Mouse (Mus musculus): ENCODE measurements around the gene Eif3k. TPM values are rescaled to one million over a fixed set of nuclear protein-coding genes. Genes with fewer than 3 reads are reported as not detected.

Gene Eif3k
- polyA plus RNA-seq, 1 experiment = 335 TPM

DNA sequence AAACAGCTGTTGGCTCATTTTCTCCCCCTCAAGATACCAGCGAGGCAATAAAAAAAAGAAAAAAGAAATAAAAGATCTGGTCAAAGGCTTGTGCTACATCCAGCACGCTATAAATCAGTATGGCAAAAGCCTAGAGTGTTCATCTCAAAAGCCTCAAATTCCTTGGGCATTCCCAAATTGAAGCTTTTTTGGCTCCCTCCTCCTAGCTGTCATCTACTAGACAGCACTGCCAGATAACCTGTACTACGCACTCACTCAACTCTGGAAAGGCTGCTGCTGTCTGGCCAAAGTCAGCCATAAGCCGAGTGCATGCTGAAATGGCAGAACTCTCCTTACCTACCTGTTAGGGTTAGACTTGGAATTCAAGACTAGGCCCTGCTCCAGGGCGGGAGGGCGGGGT lies 24.4 kb downstream of the Eif3k start:
- no peak for TF ChIP-seq MYOD1 (IDR thresholded peaks at IDR 0.05; ENCODE audit: control insufficient read depth in 1 of 3, insufficient read length in 2 of 3, low read depth in 2 of 3)
- no peak for TF ChIP-seq TCF3 (IDR thresholded peaks at IDR 0.05; ENCODE audit: insufficient read length, low read depth)
- TF ChIP-seq SRF (IDR thresholded peaks at IDR 0.05; ENCODE audit: control insufficient read depth, insufficient read length, low read depth) = no peak
- no peak for TF ChIP-seq POLR2AphosphoS2 (IDR thresholded peaks at IDR 0.05; ENCODE audit: insufficient read length, low read depth)
- TF ChIP-seq E2F4 (IDR thresholded peaks at IDR 0.05; ENCODE audit: insufficient read depth) = no peak
- no peak for TF ChIP-seq MYOG (IDR thresholded peaks at IDR 0.05; ENCODE audit: control insufficient read depth in 1 of 3, insufficient read depth in 1 of 3, insufficient read length in 2 of 3, low read depth in 2 of 3)
- no peak for TF ChIP-seq USF1 (IDR thresholded peaks at IDR 0.05; ENCODE audit: low read depth)
- no peak for TF ChIP-seq REST (IDR thresholded peaks at IDR 0.05; ENCODE audit: insufficient read depth, insufficient read length)
- TF ChIP-seq MAX (IDR thresholded peaks at IDR 0.05; ENCODE audit: low read depth) = no peak
- TF ChIP-seq TCF12 (IDR thresholded peaks at IDR 0.05; ENCODE audit: insufficient read depth, poor library complexity, severe bottlenecking) = no peak
- TF ChIP-seq CEBPB (IDR thresholded peaks at IDR 0.05; ENCODE audit: insufficient read depth, poor library complexity, severe bottlenecking) = no peak
- TF ChIP-seq POLR2A (IDR thresholded peaks at IDR 0.05; ENCODE audit: insufficient read length, low read depth) = no peak
- H3K4me2 ChIP-seq (ENCODE audit: low read depth) = peak overlapping the region; percentile 83
- peaks cover 86% of the 10 kb centered on the region for H3K79me2 ChIP-seq (ENCODE audit: control insufficient read depth, insufficient read depth)
- H3K36me3 ChIP-seq (ENCODE audit: control insufficient read depth, insufficient read depth) = no peaks in the 10 kb centered on the region
- no peak overlapping the region for H3ac ChIP-seq (ENCODE audit: control insufficient read depth, insufficient read length)
- peak overlapping the region; percentile 56 for H3K4me3 ChIP-seq
- no peaks in the 10 kb centered on the region for H3K27me3 ChIP-seq (ENCODE audit: control insufficient read depth, insufficient read depth, insufficient read length)

DNA sequence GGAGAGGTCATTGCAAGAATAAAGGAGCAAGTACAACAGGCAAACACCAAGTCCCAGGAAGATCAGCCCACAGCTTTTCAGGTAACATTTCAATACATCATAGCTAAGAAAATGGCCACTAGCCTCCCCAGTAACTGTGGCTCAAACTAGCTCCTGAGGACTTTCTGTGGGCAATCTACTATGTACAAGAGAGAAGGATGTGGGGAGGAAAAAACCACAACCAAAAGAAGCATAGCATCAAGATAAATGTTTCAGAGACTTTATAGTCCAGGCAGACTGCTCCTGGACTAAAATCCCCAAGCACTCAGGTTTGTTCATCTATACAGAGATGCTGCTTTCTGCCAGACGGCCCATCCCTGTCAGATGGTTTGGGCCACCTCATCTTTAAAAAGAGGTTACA lies 25.4 kb downstream of the Eif3k start:
- Histone ChIP-seq H3ac (ENCODE audit: control insufficient read depth, insufficient read length) (no peak overlapping the region), H3K27me3 (ENCODE audit: control insufficient read depth, insufficient read depth, insufficient read length) (no peaks in the 10 kb centered on the region), H3K4me2 (ENCODE audit: low read depth) (peak overlapping the region; percentile 83), H3K4me3 (no peak overlapping the region), H3K36me3 (ENCODE audit: control insufficient read depth, insufficient read depth) (no peaks in the 10 kb centered on the region), H3K79me2 (ENCODE audit: control insufficient read depth, insufficient read depth) (peaks cover 88% of the 10 kb centered on the region)
- no peak for TF ChIP-seq POLR2AphosphoS2 (IDR thresholded peaks at IDR 0.05; ENCODE audit: insufficient read length, low read depth)

DNA sequence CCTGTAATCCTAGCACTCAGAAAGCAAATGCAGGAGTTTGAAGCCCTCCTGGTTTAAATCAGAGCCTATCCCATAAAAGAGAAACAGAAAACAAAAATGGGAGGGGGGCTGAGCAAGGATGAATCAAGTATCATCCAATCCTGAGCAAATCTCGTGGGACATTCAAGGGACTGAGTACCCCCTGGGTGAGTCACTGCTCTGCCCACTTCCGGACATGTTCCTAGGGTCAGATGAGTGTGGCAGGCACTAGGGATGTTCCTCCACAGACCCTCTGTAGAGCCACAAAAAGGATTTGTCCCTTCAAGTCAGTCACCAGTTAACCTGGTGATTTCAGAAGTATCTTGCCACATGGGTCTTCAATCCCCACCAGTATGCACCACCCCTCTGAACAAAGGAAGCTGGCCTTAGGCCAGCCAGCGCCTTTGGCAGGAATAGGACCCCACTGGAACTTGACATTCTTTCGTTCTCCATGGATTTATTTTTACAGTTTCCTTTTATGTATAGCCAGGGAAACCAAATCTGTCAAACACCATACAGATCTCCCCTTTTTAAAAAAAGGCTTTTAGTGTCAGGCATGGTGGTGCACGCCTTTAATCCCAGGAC lies 26.3 kb downstream of the Eif3k start:
- no peak overlapping the region for H3ac ChIP-seq (ENCODE audit: control insufficient read depth, insufficient read length)
- peak overlapping the region; percentile 83 for H3K4me2 ChIP-seq (ENCODE audit: low read depth)
- H3K27me3 ChIP-seq (ENCODE audit: control insufficient read depth, insufficient read depth, insufficient read length) = no peaks in the 10 kb centered on the region
- peaks cover 88% of the 10 kb centered on the region for H3K79me2 ChIP-seq (ENCODE audit: control insufficient read depth, insufficient read depth)
- TF ChIP-seq POLR2A (IDR thresholded peaks at IDR 0.05; ENCODE audit: insufficient read length, low read depth) (no peak), POLR2AphosphoS2 (IDR thresholded peaks at IDR 0.05; ENCODE audit: insufficient read length, low read depth) (no peak), CEBPB (IDR thresholded peaks at IDR 0.05; ENCODE audit: insufficient read depth, poor library complexity, severe bottlenecking) (no peak), SRF (IDR thresholded peaks at IDR 0.05; ENCODE audit: control insufficient read depth, insufficient read length, low read depth) (no peak), USF1 (IDR thresholded peaks at IDR 0.05; ENCODE audit: low read depth) (no peak), MYOG (IDR thresholded peaks at IDR 0.05; ENCODE audit: control insufficient read depth in 1 of 3, insufficient read depth in 1 of 3, insufficient read length in 2 of 3, low read depth in 2 of 3) (no peak), MAX (IDR thresholded peaks at IDR 0.05; ENCODE audit: low read depth) (no peak), REST (IDR thresholded peaks at IDR 0.05; ENCODE audit: insufficient read depth, insufficient read length) (no peak), MYOD1 (IDR thresholded peaks at IDR 0.05; ENCODE audit: control insufficient read depth in 1 of 3, insufficient read length in 2 of 3, low read depth in 2 of 3) (no peak)
- peaks cover under 1% of the 10 kb centered on the region for H3K36me3 ChIP-seq (ENCODE audit: control insufficient read depth, insufficient read depth)
- no peak overlapping the region for H3K4me3 ChIP-seq

DNA sequence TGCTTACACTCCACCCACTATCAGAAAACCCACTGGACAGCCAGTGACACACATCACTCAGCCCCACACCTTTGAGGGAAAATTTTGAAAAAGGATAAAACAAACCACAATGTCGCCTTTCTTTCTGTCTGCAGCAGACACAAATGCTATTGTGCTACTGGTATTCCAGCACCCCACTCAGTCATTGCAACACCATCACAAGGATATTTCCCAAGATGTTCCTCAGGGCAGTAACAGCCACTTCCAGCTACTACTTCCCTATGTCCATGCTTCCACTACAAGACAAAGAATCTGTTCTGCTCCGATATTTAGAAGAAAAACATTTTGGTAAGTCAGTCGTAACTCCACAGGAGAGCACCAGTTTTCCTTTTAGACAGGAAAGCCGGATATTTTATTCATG lies 26.9 kb downstream of the Eif3k start:
- Histone ChIP-seq H3K4me2 (ENCODE audit: low read depth) (peak overlapping the region; percentile 83), H3K79me2 (ENCODE audit: control insufficient read depth, insufficient read depth) (peaks cover 88% of the 10 kb centered on the region), H3K27me3 (ENCODE audit: control insufficient read depth, insufficient read depth, insufficient read length) (no peaks in the 10 kb centered on the region), H3K4me3 (no peak overlapping the region), H3ac (ENCODE audit: control insufficient read depth, insufficient read length) (no peak overlapping the region), H3K36me3 (ENCODE audit: control insufficient read depth, insufficient read depth) (peaks cover 5% of the 10 kb centered on the region)
- TF ChIP-seq TCF3 (IDR thresholded peaks at IDR 0.05; ENCODE audit: insufficient read length, low read depth) = no peak
- peak; percentile 74 for TF ChIP-seq CEBPB (IDR thresholded peaks at IDR 0.05; ENCODE audit: insufficient read depth, poor library complexity, severe bottlenecking)
- TF ChIP-seq MAX (IDR thresholded peaks at IDR 0.05; ENCODE audit: low read depth) = no peak
- no peak for TF ChIP-seq E2F4 (IDR thresholded peaks at IDR 0.05; ENCODE audit: insufficient read depth)

DNA sequence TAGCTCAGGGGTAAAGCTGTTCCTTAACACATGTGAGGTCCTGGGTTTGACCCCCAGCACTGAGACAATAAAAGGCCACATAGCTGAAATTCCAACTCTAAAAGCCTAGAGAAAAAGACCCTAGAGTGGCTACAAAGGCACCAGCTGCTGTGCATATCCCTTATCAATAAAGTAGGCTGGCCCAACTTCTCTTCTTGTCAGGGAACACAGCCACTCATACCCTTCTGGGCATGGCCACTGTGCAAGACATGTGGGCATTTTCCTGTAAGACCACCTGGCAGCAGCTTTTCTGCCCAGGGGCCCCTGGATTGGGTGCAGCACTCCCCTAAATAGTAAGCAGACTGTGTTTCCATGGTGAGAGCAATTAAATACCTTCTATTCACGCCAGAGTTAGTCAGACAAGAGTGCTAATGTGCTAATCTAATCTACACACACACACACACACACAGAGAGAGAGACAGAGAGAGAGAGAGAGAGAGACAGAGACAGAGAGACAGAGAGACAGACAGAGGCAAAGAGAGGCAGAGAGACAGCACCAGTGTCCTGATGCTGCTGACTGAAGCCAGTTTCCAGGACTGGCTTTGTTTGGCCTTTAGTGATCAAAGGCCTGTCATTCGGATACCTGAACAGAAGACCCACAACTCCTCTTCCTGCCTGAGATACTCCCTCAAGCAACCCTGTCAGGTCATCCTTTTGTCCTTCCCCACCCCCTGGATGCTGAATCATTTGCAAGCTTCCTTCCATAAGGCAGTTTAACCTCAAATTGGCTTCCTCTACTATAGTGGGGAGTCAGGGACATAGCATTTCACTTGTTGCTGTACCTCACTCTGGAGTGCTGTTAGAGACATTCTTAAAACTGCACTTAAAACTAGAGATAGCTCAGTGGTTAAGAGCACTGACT lies 27.9 kb downstream of the Eif3k start:
- TF ChIP-seq CEBPB (IDR thresholded peaks at IDR 0.05; ENCODE audit: insufficient read depth, poor library complexity, severe bottlenecking) (no peak), MYOD1 (IDR thresholded peaks at IDR 0.05; ENCODE audit: control insufficient read depth in 1 of 3, insufficient read length in 2 of 3, low read depth in 2 of 3) (no peak), MAX (IDR thresholded peaks at IDR 0.05; ENCODE audit: low read depth) (no peak), POLR2A (IDR thresholded peaks at IDR 0.05; ENCODE audit: insufficient read length, low read depth) (no peak)
- Histone ChIP-seq H3K79me2 (ENCODE audit: control insufficient read depth, insufficient read depth) (peaks cover 88% of the 10 kb centered on the region), H3K4me2 (ENCODE audit: low read depth) (peak overlapping the region; percentile 70), H3ac (ENCODE audit: control insufficient read depth, insufficient read length) (no peak overlapping the region), H3K27me3 (ENCODE audit: control insufficient read depth, insufficient read depth, insufficient read length) (no peaks in the 10 kb centered on the region), H3K4me3 (no peak overlapping the region), H3K36me3 (ENCODE audit: control insufficient read depth, insufficient read depth) (peaks cover 5% of the 10 kb centered on the region)

Measured in myocyte (in vitro differentiated cells).